Mouse (Mus musculus): ENCODE data around the gene Sesn3.
"Not testable (repeated sequence)": the region's sequence is repeated elsewhere in the genome, so short reads cannot be mapped to it uniquely, and the experiment has no call there.

Sesn3 gene

DNA sequence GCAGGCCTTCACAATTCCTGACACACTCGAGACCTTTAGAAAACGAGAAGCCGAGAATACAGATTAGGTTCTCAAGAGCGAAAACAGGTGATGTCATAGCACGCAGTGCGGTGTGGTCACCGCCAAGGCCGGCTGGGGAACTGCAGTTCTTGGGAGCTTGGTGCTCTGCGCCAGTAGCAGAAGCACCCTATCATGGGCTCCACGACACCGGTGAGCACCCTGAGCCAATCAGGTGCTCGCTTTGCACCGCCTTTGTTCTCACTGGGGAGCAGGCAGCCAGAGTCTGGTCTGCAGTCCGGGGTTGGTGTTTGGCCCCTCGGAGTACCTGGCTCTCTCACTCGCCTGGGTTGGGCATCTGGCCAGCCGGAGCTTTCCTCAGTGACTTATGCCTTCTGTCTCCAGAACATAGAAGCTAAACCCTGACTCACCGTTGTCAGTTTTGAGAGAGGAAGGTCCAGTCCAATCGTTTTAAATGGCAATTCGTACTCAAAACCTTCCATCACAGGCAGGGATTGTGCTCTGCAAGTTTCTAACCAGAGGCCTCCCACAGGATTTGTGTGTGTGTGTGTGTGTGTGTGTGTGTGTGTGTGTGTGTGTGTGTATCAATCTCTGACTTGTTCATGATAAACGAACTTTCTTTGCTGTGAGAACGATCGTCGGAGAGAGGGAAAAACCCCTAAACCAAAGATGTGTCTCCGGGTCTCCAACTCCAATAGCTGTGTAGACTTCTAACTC, at the start of gene Sesn3:
Sesn3 (plus strand) TSS at position 82 of the 735 bp plus-strand sequence.
- DNase-seq (ENCODE audit: low spot score in 2 of 2) = peak; percentile 44 to 72

DNA sequence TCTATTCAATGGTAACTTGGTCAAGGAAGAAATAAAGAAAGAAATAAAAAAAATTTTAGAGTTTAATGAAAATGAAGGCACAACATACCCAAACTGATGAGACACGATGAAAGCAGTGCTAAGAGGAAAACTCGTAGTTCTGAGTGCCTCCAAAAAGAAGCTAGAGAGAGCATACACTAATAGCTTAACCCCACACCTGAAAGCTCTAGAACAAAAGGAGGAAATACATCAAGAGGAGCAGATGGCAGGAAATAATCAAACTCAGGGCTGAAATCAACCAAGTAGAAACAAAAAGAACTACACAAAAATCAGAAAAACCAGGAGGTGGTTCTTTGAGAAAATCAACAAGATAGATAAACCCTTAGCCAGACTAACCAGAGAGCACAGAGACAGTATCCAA, 47.8 kb upstream of the Sesn3 start:
- not testable (repeated sequence) for DNase-seq (ENCODE audit: low spot score in 2 of 2)

DNA sequence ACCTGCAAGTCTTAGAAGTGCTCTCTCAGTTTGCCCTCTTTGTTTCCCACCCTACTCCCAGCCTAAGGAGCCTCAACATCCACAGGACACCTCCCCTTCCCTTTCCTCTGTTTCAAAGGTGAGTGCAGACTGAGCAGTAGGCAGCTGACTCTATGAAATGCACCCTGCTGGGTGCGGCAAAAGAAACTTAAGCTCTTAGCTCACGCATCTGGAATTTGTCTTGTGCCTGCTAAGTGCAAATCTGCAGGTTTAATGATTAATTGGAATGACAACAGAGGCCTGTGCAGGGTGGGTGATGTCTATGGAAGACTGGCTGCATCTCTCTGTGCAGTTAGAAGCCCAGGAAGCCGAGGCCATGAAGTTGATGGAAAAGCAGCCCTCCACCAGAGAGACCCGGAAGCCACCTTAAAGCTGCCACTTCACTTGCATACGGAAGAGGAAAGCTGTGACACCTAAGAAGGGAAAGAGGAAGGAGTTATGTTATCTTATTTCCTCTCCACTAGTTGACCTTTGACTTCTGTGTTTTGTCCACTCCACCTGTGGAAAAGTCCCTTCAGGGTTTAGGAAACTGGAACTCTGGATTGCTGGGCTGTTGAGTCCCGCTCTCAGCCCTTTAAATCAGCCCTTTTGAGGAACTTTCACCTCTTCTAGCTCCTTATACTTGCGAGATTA, 41.0 kb upstream of the Sesn3 start:
- no peak for DNase-seq (ENCODE audit: low spot score in 2 of 2)

GRCm38 (mm10) chr9:14235286-14235685, 39.6 kb upstream of the Sesn3 start:
- no peak for DNase-seq (ENCODE audit: low spot score in 2 of 2)

DNA sequence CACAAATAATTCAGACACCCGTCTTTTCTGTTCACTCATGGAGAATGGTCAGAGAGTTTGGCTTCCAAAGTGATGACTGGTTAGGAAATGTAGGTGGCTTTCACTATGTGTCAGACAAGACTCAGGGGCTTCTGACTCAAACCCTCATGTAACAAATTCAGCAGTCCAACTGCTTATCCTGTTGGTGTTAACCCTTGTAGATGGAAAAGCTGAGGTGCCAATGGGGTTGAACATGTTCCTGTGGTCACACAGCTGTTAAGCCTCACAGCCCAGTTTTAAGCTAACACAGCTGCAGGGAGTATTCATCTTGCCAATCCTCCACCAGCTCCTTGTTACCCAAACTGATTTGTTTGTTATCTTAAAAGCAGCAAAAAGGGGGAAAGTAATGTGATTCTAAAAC, 33.9 kb upstream of the Sesn3 start:
- not testable (repeated sequence) for DNase-seq (ENCODE audit: low spot score in 2 of 2)

DNA sequence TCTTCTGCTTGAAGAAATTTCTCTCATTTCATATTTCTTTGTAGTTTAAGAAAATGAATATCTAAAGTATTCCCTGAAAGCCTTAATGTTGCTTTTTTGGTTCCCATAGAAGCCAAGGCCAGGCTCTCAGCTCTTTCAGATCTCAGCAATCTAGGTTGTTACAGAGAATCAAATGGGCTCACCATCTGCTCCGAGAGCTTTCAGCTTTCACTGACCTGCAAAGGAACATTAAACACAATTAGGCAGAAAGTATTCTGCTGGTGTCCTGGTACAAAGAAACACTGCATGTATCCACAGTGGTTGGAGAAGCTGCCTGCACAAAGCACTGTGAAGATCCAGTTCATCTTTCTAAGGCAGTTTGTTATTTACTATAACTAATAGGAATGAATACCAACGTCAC, 32.6 kb upstream of the Sesn3 start:
- no peak for DNase-seq (ENCODE audit: low spot score in 2 of 2)

DNA sequence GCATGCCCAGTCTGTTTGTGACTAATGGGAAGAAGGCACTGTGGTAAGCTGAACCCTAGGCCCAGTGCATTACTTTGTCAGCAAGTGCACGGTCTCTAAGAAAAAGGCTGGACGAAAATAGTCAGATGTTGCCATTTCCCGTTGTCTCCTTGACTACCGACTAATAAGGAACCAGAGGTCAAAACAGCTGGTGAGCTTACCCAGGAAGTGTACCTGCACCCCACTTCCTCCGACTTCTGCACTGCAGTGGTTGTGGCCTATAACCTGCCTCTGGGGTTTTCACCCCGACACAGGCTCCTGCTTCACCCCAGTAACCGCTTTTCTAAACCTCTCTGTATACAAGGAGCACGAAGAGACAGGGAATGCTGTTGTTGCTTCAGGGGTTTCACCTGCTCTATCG, 30.3 kb upstream of the Sesn3 start:
- no peak for DNase-seq (ENCODE audit: low spot score in 2 of 2)

DNA sequence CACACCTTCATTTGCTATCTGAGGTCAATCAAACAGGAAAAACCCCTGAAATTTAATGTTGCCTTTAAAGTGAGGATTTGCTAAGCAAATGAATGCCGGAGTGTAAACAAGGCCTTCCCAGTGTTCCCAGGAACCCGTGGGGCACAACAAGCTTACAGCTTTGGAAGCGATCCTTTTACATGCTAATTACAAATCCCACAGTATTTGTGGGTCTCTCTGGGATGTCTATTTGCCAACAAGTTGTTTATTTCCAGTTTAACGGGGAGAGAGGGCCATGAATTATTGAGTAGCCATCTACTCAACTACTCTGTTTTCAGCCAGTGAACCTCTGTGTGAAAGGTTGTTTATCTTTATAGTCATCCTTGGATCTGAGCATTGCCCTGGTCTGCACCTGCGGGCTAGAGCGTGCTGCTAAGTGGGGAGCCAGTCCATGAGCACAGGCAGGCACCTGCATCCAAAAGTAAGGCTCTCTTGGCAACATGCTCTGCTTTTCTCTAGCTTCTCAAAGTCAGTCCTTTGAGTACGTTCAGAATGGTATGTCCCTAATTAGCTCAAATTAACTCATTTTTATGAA, 29.8 kb upstream of the Sesn3 start:
- no peak for DNase-seq (ENCODE audit: low spot score in 2 of 2)

- no peak for DNase-seq (ENCODE audit: low spot score in 2 of 2)
Observed at GRCm38 (mm10) chr9:14246016-14246799, 28.7 kb upstream of the Sesn3 start.

DNA sequence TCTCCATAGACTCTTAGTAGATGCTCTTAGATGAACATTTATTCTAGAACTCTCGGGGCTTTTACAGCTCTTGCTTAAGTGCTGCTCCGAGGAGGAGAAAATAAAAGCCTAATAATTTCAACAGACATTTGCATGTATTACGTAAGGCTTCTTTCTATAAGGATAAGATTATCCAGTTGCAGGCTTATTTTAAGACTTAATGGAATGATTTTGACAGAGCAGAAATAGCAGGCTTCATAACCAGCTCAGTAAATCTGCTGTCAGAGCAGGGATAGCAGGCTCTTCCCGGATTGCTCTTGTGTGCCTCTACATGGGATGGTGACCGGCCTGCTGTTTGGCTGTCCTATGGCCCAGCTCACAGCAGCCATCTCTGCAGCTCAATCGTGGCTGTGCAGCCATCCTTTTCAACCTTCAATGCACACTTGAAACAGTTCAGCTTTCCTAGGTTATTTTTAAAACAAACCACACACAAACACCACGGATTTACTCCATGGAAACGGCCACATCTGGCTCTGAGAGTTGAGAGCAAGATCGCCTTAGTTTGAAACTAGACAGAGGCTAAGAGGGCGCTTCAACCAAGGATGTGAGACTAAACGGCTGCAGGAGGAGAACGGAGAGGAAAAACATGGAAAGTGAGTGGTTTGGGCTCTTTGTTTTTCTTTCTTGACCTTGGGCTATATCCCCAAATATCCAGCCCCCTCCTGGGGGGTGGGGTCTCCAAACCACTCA, 27.2 kb upstream of the Sesn3 start:
- no peak for DNase-seq (ENCODE audit: low spot score in 2 of 2)

DNA sequence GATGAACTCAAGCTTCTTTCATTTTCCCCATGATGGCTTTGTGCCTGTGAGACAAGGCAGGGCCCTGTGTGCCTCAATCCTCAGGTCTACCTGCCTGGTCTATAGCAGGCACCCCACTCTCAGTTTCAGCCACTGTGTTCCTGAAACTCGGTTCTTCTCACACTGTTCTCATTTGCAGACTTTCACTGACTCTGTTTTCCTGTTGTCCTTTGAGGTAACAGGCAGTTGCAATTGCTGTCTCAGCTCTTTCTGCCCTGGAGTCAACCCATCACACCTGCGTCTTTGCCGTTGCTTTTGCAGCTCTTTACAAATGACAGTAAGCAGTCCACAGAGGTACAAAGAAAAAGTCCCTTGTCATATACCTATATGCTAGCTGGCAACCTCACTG, 26.7 kb upstream of the Sesn3 start:
- DNase-seq (ENCODE audit: low spot score in 2 of 2) = no peak

DNA sequence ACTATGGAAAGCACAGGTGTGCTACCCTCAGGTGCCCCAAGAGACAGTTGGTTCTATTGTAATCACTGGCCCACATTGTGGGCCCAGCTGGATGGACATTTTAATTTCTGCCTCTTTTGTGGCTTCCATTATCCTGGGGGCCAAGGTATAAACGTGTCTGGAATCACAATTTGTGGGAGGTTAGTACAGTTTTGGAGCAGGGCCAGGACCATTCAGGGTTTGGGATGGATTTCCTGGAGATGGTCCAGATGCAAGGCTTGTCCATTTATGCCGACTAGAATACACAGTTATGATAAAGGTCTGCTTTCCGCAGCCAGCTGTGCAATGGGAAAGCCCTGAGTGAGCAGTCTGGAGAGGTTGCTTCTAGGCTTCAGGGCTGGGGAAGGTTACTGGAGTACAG, 13.7 kb upstream of the Sesn3 start:
- DNase-seq (ENCODE audit: low spot score in 2 of 2) = no peak

- DNase-seq (ENCODE audit: low spot score in 2 of 2) = no peak
Observed at GRCm38 (mm10) chr9:14262568-14262972, 12.3 kb upstream of the Sesn3 start.

GRCm38 (mm10) chr9:14266470-14266869, 8.4 kb upstream of the Sesn3 start:
- DNase-seq (ENCODE audit: low spot score in 2 of 2) = no peak

- no peak for DNase-seq (ENCODE audit: low spot score in 2 of 2)
Observed at GRCm38 (mm10) chr9:14268578-14268977, 6.3 kb upstream of the Sesn3 start.

- no peak for DNase-seq (ENCODE audit: low spot score in 2 of 2)
Observed at GRCm38 (mm10) chr9:14272921-14273320, 1.9 kb upstream of the Sesn3 start.

- no peak for DNase-seq (ENCODE audit: low spot score in 2 of 2)
Observed at GRCm38 (mm10) chr9:14274586-14274985, 281 bp upstream of the Sesn3 start.

- DNase-seq (ENCODE audit: low spot score in 2 of 2) = peak; percentile 88 to 99
Observed at GRCm38 (mm10) chr9:14275792-14276480, 1.1 kb downstream of the Sesn3 start.

GRCm38 (mm10) chr9:14276481-14277287, 1.8 kb downstream of the Sesn3 start:
- peak in 1 of 2 experiments; percentile 31 for DNase-seq (ENCODE audit: low spot score in 2 of 2)

GRCm38 (mm10) chr9:14277365-14277991, 2.6 kb downstream of the Sesn3 start:
- no peak for DNase-seq (ENCODE audit: low spot score in 2 of 2)

Measured in urinary bladder, adult 18-20 months (tissue).